Mouse (Mus musculus) midbrain, postnatal 0 days (tissue): Measurements from ENCODE around the gene Mapkapk2. TPM values are rescaled to one million over a fixed set of nuclear protein-coding genes. Genes with fewer than 3 reads are reported as not detected.
"Not testable (repeated sequence)": the region's sequence is repeated elsewhere in the genome, so short reads cannot be mapped to it uniquely, and the experiment has no call there.

Experiments used
- ATAC-seq: fragments of 200-750 bp; cut with Nextera tagmentation; 2 replicates; pipeline ENCODE4 v1.8.0; 2017; ENCODE audit warnings: moderate number of reproducible peaks, mild to moderate bottlenecking, moderate TSS enrichment, moderate library complexity; ENCODE audit not compliant: low FRiP score
- DNase-seq: peaks from one replicate; pipeline ENCODE4 v3.0.0-alpha.2; 2015; ENCODE audit warnings: low spot score
- H3K27ac ChIP-seq: fragments of 300-500 bp; sonication (generic); 2 replicates; pipeline ENCODE4 v1.5.1; 2014; ENCODE audit warnings: low read depth, mild to moderate bottlenecking, low read length, mixed read lengths
- H3K27me3 ChIP-seq: fragments of 300-500 bp; sonication (generic); 2 replicates; pipeline ENCODE4 v1.6.1; 2014; ENCODE audit warnings: low read length, control low read depth, mixed read lengths; ENCODE audit not compliant: insufficient read depth
- H3K36me3 ChIP-seq: fragments of 300-500 bp; sonication (generic); 2 replicates; pipeline ENCODE4 v1.6.1; 2014; ENCODE audit warnings: low read length, control low read depth, mixed read lengths; ENCODE audit not compliant: insufficient read depth
- H3K4me1 ChIP-seq: fragments of 300-500 bp; sonication (generic); 2 replicates; pipeline ENCODE4 v1.6.1; 2014; ENCODE audit warnings: mild to moderate bottlenecking, control low read depth, antibody characterized with exemption, low read length, mixed read lengths; ENCODE audit not compliant: insufficient read depth
- H3K4me2 ChIP-seq: fragments of 300-500 bp; sonication (generic); 2 replicates; pipeline ENCODE4 v1.6.1; 2014; ENCODE audit warnings: low read depth, mild to moderate bottlenecking, low read length, mixed read lengths; ENCODE audit not compliant: poor library complexity, severe bottlenecking
- H3K4me3 ChIP-seq: fragments of 300-500 bp; sonication (generic); 2 replicates; pipeline ENCODE4 v1.5.1; 2014; ENCODE audit warnings: low read depth, mild to moderate bottlenecking, low read length, moderate library complexity
- H3K9ac ChIP-seq: fragments of 300-500 bp; sonication (generic); replicated peaks from 2 replicates; pipeline ENCODE4 v1.6.1; 2014; ENCODE audit warnings: mild to moderate bottlenecking, low read length, moderate library complexity, mixed read lengths; ENCODE audit not compliant: poor library complexity, severe bottlenecking
- H3K9me3 ChIP-seq: fragments of 300-500 bp; sonication (generic); 2 replicates; pipeline ENCODE4 v1.6.1; 2016; ENCODE audit warnings: low read length, control low read depth
- CTCF ChIP-seq: IDR thresholded peaks from 2 replicates; pipeline ENCODE4 v1.5.1; 2016; ENCODE audit warnings: antibody characterized with exemption, mild to moderate bottlenecking
- WGBS: fragments of 180-500 bp; shearing (Covaris S2); extraction: QIAGEN DNeasy Blood & Tissue Kit; methylation state at CpG from one replicate; pipeline ENCODE4 v1.1.7; 2014; 5-methylcytosine and 5-hydroxymethylcytosine counted together
- polyA plus RNA-seq: library from polyadenylated mRNA; unstranded; fragments of >200 nt; fragmentation: Nextera tagmentation; extraction: Ambion mirVana; gene quantifications from 2 replicates; pipeline ENCODE4 v1.2.1, GENCODE M21; 2015
- total RNA-seq: library from RNA; depleted of rRNA; stranded (reverse); fragments of >200 nt; gene quantifications from 2 replicates; pipeline ENCODE4 v1.2.3, GENCODE M21; 2014

Mapkapk2 gene
- total and polyA plus RNA-seq, 2 experiments from 2014 or later, result 13.8 to 48.1 TPM

GRCm38 (mm10) chr1:131029215-131029614 lies 68.4 kb downstream of the Mapkapk2 start:
- no peaks in the 10 kb centered on the region for H3K27me3 ChIP-seq
- ATAC-seq, result no peak
- no peak overlapping the region for H3K27ac ChIP-seq
- TF ChIP-seq CTCF, result no peak
- H3K4me1 ChIP-seq, result no peaks in the 10 kb centered on the region
- no peaks in the 10 kb centered on the region for H3K9me3 ChIP-seq
- WGBS, result 87% methylated on average over 3 of the region's 3 CpGs
- H3K9ac ChIP-seq, result no peak overlapping the region
- DNase-seq, result no peak
- no peak overlapping the region for H3K4me2 ChIP-seq
- no peaks in the 10 kb centered on the region for H3K36me3 ChIP-seq
- no peak overlapping the region for H3K4me3 ChIP-seq

GRCm38 (mm10) chr1:131025843-131026190 lies 71.8 kb downstream of the Mapkapk2 start:
- Histone ChIP-seq H3K4me3 (no peak overlapping the region), H3K27ac (no peak overlapping the region), H3K9me3 (no peaks in the 10 kb centered on the region), H3K4me2 (no peak overlapping the region), H3K27me3 (no peaks in the 10 kb centered on the region), H3K4me1 (no peaks in the 10 kb centered on the region), H3K36me3 (no peaks in the 10 kb centered on the region), H3K9ac (no peak overlapping the region)
- TF ChIP-seq CTCF, result no peak
- WGBS, result 91% methylated on average over 4 of the region's 4 CpGs
- ATAC-seq (no peak), DNase-seq (no peak)

DNA sequence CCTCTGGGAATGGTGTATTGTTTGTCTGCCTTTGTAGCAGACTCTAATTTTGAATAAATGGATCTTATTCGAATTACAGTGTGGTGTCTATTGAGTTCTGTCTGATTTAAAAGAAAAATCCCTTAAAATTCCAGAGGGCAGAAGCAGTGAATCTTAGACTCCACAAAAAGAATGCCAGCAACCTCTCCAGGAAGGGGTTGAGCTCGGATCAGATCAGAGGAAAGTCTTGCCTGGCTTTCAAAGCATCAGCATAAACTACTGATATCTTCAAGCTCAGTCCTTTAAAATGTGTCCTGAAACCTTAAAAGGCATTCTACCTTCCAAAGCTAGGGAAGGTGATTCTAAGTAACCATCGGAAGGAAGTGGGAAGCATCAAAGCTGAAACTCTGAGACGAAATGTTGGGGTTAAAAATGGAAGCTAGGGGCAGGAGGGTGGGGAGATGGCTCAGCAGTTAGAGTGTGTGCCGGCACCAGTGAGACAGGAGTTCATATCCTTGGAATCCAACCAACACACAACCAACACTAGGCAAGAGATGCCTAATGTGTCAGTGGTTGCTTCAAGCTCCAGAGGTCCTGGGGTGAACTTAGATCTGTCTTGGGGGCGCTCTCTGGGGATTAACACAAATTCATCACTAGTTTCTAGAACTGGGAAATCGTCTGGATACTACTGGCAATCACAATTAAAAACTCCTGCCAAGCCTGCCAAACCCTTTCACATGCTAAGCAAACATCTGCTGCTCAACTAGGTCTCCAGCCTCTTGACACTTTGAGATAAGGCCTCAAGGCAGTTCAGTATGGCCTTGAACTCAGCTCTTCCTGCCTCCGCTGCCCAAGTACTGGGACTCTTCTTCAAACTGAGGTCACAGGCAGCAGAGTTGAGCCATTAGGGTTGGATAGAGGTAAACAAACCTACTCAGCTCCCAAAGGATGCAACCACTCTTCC lies 72.5 kb downstream of the Mapkapk2 start:
- no peaks in the 10 kb centered on the region for H3K9me3 ChIP-seq
- DNase-seq (no peak), ATAC-seq (no peak)
- no peaks in the 10 kb centered on the region for H3K36me3 ChIP-seq
- no peak overlapping the region for H3K4me3 ChIP-seq
- H3K4me2 ChIP-seq, result no peak overlapping the region
- H3K9ac ChIP-seq, result no peak overlapping the region
- no peaks in the 10 kb centered on the region for H3K27me3 ChIP-seq
- no peak for TF ChIP-seq CTCF
- no peaks in the 10 kb centered on the region for H3K4me1 ChIP-seq
- no peak overlapping the region for H3K27ac ChIP-seq
- WGBS, result 80% methylated on average over 8 of the region's 8 CpGs

GRCm38 (mm10) chr1:131023250-131023858 lies 74.3 kb downstream of the Mapkapk2 start:
- not testable (repeated sequence) for H3K27ac ChIP-seq, H3K27me3 ChIP-seq, H3K4me1 ChIP-seq, DNase-seq, H3K4me2 ChIP-seq, H3K9ac ChIP-seq, H3K9me3 ChIP-seq, H3K36me3 ChIP-seq, H3K4me3 ChIP-seq, ATAC-seq
- WGBS, result 81% methylated on average over 3 of the region's 4 CpGs

- 74% methylated on average over 5 of the region's 5 CpGs for WGBS
- no peaks in the 10 kb centered on the region for H3K36me3 ChIP-seq
These were observed 74.9 kb downstream of the Mapkapk2 start for GRCm38 (mm10) chr1:131022591-131023249.

More at GRCm38 (mm10) chr1:131022591-131023249, 74.9 kb downstream of the Mapkapk2 start:
- DNase-seq, result no peak
- Histone ChIP-seq H3K4me3 (no peak overlapping the region), H3K9me3 (no peaks in the 10 kb centered on the region), H3K9ac (no peak overlapping the region), H3K4me2 (no peak overlapping the region), H3K4me1 (no peaks in the 10 kb centered on the region), H3K27me3 (no peaks in the 10 kb centered on the region), H3K27ac (no peak overlapping the region)
- ATAC-seq, result no peak
- TF ChIP-seq CTCF, result no peak
